Mouse (Mus musculus) CD4-positive naive resting alpha-beta T cell, adult 76 days (primary cell): Measurements from ENCODE around the gene Pet117. TPM values are rescaled to one million over a fixed set of nuclear protein-coding genes. Genes with fewer than 3 reads are reported as not detected.

Experiments
- total RNA-seq: library from RNA; stranded (reverse); gene quantifications from one replicate; pipeline ENCODE4 v1.2.4, GENCODE M21; 2023

Gene Pet117
- not detected for total RNA-seq

GRCm38 (mm10) chr2:144368400-144369019, at the start of gene Pet117, which contains the start of gene Kat14:
Gene Pet117 (plus strand): TSS chr2:144368996.
Gene Kat14 (plus strand): TSS chr2:144368983.

GRCm38 (mm10) chr2:144331401-144332302, 37.1 kb upstream of the Pet117 start, which contains the start of gene Ovol2:
Gene Ovol2 (minus strand): TSS chr2:144332146.

Other genes starting within 250 kb of the Pet117 start
- 6.3 TPM for gene Mgme1, start 98.3 kb upstream of the Pet117 start, total RNA-seq
- 489 TPM for gene Snx5, start 98.1 kb upstream of the Pet117 start, total RNA-seq
- gene Ovol2, start 36.9 kb upstream of the Pet117 start, total RNA-seq, result not detected
- 30.7 TPM for gene Kat14, start within 50 bp of the Pet117 start, total RNA-seq
- 0.97 TPM for gene Dzank1, start 158.4 kb downstream of the Pet117 start, total RNA-seq
- 40.3 TPM for gene Polr3f, start 158.7 kb downstream of the Pet117 start, total RNA-seq
- 2.6 TPM for gene Rbbp9, start 181.9 kb downstream of the Pet117 start, total RNA-seq
- 66.7 TPM for gene Sec23b, start 187.2 kb downstream of the Pet117 start, total RNA-seq
- gene Smim26, start 225.1 kb downstream of the Pet117 start, total RNA-seq, result 10.5 TPM
- gene Dtd1, start 230.9 kb downstream of the Pet117 start, total RNA-seq, result 25.9 TPM